Mouse (Mus musculus): ENCODE results near the gene Abhd17c. TPM values are rescaled to one million over a fixed set of nuclear protein-coding genes. Genes with fewer than 3 reads are reported as not detected.
"Not testable (repeated sequence)": the region's sequence is repeated elsewhere in the genome, so short reads cannot be mapped to it uniquely, and the experiment has no call there.

Abhd17c gene
- total RNA-seq (2021): 10 to 100 TPM; 45.0 to 53.9 TPM
- long read RNA-seq, experiment 1, transcript Abhd17c-201 (3 exons, 2,238 nt): major isoform, 73 of 76 reads
- long read RNA-seq, experiment 1, partial matches to known transcripts: 0 of 76 reads
- long read RNA-seq, experiment 1, other reads (novel, unspliced or antisense): 3 of 76 reads
- long read RNA-seq, experiment 2, transcript Abhd17c-201 (3 exons, 2,238 nt): major isoform, 137 of 151 reads
- long read RNA-seq, experiment 2, partial matches to known transcripts: 8 of 151 reads
- long read RNA-seq, experiment 2, other reads (novel, unspliced or antisense): 4 of 151 reads

GRCm38 (mm10) chr7:84151001-84151959 lies at the start of gene Abhd17c:
Gene Abhd17c, minus strand, starts transcription at chr7:84151893.
- DNase-seq (ENCODE audit: low spot score in 2 of 2): peak; percentile 24 to 31

DNA sequence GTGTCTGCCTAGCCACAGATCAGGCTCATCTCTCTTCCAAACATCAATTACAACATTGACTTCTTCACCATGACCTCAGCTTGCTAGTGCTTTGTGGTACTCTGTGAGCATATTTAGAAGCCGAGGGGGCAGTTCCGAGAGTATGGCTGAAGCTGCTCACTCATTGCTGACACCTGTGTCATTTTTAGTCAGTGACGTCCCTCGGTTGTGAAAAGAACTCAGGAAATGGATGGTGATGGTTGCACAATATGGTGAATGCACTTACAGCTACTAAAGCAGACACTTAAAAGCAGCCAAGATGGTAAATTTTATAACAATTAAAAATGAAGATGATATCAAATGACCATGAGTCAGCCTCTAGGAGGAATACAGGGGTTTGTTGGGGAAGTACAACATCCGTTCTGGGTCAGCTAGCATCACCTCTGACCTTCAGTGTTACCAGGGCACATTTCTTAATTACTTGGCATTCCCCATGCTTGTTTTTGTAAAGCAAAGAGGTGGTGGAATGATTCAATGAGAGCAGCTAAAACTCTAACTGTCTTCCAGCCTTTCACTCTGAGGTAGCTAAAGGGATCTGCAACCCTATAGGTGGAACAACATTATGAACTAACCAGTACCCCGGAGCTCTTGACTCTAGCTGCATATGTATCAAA lies 45.6 kb upstream of the Abhd17c start:
- no peak for DNase-seq (ENCODE audit: low spot score in 2 of 2)

DNA sequence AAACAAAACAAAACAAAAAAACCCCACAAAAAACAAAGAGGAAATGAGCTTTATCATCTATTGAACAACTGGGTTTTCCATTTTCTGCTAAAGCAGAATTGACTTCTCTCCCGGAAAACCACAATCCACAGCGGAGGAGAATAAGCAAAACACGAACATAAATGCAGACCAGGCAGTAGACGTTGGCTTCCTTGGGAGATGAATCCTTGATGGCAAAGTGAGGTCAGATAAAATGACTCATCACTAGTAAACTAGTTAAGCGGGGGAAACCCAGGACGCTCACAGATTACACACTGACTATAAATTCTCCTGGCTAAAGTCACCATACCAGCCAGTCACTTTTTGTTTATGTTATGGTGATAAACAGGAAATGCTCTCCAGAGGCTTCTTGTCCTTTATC lies 44.5 kb upstream of the Abhd17c start:
- DNase-seq (ENCODE audit: low spot score in 2 of 2): no peak

DNA sequence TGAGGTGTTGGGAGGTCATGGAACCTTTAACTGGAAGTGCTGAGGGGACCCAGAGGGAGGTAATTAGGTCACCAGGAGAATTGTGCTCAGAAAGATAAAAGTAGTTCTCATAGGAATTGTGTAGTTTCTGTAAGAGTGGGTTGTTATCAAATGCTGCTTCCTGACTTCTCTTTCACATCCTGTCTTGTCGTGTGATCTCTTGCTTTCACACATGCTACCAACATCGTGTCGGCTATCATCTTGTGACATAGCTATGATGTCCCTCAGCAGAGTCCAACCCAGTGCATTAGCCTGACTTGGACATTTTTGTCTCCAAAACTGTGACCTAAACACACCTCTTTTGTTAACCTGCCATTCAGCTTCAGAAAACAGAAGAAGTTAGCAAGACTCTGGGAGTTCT lies 40.6 kb upstream of the Abhd17c start:
- no peak for DNase-seq (ENCODE audit: low spot score in 2 of 2)

DNA sequence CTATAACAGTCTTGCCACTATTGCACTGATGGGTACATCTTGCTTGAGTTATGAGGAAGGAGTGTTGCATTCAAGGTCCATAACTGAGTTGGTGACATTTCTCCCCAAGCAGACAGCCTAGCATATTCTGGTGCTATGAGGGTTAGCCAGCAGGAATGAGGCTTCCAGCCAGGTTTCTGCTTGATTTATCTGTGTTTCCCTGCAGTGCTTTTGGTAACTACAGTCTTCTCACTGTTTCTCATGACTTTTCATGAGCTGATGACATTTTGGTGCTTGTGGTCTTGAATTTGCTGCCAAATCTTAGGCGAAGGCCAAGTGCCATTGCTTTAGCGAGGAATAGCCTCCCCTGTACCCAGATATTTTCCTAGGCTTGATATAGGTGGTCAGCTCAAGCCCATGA lies 39.8 kb upstream of the Abhd17c start:
- DNase-seq (ENCODE audit: low spot score in 2 of 2): no peak

DNA sequence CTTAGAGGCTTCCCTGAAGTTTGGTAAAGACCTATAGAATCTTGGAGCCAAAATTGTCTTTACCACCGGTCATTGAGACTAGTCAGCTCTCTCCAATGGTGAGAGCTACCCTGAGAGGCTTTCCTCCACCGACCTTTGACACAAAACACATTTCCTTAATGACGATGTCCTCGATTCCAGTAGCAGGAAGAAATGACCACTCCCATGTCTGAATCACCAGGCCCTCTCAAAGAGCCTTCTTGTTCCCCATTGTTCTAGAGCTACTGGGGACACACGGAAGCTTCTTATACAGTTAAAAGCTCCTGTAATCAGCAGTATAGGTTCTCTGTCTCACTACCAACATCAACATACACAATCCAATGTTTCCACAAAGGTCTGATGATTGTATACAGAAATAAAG lies 36.5 kb upstream of the Abhd17c start:
- DNase-seq (ENCODE audit: low spot score in 2 of 2): no peak

DNA sequence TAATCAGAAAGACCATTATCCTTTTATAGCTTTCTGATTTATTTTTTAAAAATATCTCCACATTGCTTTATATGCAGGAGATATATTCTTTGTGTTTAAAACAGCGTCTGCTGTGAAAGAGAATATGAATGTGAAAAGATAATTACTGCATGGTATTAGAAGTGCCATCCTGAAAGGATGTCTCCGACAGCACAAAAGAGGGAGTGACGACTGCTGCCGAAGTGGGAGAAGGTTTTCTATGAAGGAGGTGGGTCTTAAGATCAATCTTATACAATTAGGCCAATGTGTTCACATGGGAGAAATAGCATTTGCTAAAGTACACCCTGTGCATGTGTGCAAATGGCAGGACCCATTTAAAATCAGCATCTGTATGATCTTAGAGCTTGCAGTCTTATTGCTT lies 33.5 kb upstream of the Abhd17c start:
- DNase-seq (ENCODE audit: low spot score in 2 of 2): no peak

- no peak for DNase-seq (ENCODE audit: low spot score in 2 of 2)
Measured at GRCm38 (mm10) chr7:84184703-84185102, 33.0 kb upstream of the Abhd17c start.

DNA sequence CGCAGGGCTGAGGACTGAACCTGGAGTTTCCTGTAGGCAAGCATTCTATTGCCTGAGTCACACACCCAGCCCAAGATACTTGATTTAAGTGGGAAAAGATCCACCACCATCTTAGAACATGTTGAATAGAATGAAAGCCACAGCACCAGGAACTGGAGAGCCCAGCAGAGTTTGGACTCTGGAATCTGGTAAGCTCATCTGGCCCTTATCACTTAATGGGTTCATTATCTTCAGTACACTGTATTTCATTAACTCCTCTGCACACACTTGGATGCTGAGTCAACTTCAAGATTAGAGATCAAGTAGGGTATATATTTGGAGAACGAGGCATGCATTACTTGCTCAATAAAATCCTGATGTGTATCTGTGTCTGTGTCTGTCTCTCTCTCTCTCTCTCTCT lies 27.1 kb upstream of the Abhd17c start:
- not testable (repeated sequence) for DNase-seq (ENCODE audit: low spot score in 2 of 2)

DNA sequence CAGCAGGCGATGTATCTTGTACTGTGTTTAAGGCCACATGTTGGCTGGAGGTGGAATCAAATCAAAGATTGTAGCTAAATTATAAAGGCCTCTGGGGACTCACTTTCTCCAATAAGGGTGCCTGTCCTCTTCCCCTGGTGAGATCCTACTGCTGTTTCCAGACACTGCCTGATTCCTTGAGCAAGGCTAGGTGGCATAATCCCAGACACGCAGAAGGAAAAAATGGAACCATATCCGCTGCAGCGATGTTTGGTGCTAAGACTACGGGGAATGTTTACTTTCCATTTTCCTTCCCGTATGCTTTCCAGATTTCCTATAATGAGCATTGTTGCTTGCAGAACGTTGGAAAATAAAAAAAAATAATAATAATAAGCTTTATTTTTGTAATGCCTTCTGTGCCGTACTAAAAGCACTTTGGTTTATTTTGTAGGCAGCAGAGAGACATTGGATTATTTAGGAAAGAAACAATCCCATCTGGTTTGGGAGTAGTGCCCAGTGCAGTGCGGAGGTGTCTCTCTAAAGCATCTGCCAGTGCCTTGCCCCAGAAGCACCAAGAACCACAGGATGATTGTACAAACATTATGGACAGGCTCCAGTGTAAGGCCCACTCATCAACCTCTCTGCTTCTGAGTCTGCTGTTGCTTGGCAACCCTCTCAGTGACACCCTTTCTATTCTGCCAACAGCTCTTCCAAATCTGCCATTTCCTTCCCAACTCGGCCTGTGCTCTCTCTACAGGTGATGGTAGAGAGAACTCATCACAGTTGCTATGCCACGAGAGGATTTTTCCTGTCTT lies 23.2 kb upstream of the Abhd17c start:
- DNase-seq (ENCODE audit: low spot score in 2 of 2): no peak

DNA sequence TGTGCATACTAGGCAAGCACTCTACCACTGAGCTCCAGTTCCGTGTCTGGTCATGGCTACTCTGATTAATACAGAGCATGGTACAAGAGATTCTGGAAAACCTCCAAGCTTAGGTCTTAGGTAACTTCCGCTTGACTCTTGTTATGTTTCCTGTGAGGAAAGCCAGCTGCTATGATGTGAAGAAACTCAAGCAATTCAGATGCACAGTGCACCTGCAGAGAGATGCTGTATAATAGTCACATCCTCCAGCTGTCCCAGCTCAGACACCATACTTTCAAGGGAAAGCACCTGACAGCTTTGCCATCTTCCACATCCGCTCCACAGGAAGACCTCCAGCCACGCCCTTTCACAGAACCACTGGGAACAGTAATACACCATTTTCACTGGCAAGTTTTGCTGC lies 21.7 kb upstream of the Abhd17c start:
- DNase-seq (ENCODE audit: low spot score in 2 of 2): no peak

DNA sequence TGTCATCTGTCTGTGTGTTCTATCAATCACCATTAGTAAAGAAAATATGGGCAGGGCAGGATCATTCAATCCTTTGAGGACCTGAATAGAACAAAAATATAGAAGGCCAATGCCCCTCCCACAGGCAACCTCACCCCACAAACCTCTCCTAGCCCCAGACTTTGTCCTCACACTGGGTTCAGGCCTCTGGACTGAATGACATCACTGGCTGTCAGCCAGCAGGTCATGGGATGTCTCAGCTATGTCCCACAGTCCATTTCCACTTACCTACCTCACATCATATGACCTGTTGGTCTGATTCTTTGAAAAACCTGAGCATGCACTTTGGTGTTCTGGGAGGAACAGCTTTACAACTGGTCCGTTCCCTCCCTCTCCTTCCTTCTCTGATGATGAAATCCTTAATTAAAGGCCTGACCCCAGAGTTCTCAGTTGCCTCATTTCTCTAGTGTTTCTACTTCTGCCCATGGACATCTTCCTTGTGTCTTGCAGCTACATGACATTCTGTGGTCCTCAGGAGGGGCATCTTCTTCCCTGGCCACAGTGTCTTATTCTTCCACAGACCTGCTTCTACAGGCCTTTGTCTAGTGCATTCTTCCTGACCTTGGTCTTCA lies 19.6 kb upstream of the Abhd17c start:
- no peak for DNase-seq (ENCODE audit: low spot score in 2 of 2)

DNA sequence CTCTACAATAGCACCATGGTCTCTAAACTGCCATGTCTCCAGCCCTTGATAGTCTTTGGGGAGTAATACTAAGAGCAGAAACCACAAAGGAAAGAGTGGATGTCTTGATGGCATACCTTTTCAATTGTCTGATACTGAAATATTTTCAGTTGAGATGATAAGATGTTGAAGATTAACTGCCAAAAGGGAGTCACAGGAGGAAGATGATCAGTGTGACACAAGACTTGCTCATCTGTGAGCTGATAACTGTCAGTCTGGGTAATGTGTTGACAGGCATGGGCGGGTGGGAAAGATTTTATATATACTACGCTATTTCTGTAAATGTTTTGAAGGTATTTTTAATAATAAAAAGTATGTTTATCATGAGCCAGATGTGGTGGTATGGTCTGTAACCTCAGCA lies 16.7 kb upstream of the Abhd17c start:
- DNase-seq (ENCODE audit: low spot score in 2 of 2): no peak

DNA sequence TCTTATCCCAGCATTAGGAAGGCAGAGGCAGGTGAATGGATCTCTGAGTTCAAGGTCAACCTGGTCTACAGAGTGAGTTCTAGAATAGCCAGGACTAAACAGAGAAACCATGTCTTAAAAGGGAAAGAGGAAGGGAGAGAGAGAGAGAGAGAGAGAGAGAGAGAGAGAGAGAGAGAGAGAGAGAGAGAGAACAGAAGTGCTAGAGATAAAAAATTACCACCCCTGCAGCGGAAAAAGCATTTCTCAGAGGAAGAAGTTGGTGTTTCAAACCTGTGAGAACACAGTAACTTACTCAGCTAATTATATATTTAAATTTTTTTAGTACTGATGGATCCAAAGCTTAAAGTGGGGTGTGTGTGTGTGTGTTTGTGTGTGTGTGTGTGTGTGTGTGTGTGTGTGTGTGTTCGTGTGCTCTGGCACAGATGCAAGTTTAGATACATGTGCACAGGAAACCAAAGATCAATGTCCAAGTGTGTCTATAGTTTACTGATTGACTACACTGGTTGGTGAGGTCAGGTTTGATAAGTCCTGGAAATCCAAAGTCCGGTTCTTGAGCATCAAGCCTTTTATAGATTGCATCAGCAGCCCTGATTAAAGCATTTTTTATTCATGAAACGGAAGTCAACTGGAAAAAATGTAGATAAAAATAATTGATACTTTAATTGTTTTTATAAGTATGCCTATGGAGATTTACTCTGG lies 15.2 kb upstream of the Abhd17c start:
- DNase-seq (ENCODE audit: low spot score in 2 of 2): no peak

DNA sequence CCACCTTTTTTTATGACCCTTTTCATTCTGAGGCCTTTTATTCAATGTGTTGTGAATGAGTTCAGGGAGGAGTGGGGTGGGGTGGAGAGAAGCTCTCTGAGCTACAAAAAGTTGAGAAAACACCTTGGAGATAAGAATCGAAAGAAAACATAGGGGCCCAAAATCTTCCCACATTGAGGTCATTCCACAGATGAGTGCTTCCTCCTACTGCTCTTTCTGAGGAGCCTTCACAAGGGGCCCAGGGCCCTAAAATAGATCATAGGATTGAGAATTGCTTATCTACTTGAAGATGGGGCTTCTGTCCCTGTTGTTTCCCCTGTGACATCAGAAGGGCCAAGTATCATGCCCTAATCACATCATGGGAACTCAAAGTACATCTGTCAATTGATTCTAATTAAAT lies 14.3 kb upstream of the Abhd17c start:
- DNase-seq (ENCODE audit: low spot score in 2 of 2): no peak

- DNase-seq (ENCODE audit: low spot score in 2 of 2): no peak
Measured at GRCm38 (mm10) chr7:84165288-84165687, 13.6 kb upstream of the Abhd17c start.

- no peak for DNase-seq (ENCODE audit: low spot score in 2 of 2)
Measured at GRCm38 (mm10) chr7:84164880-84165279, 13.2 kb upstream of the Abhd17c start.

DNA sequence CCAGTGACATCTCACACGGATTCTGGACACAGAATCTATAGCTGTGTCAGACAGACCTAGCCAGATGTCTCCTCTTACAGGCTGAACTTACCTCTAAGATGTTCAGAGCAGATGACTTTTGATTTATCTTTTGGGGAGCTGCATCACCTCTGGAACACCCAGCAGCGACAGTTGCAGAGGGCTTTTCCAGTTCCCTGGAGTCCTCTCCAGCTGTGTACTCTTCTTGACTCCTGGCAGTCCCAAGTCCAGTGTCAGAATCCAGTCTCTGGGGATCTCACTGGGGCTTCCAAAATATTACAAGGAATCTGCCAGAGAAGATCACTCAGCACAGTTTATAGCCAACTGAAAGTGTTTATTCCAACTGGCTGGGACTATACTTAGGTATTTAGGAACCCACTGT lies 12.7 kb upstream of the Abhd17c start:
- no peak for DNase-seq (ENCODE audit: low spot score in 2 of 2)

GRCm38 (mm10) chr7:84163585-84163984 lies 11.9 kb upstream of the Abhd17c start:
- no peak for DNase-seq (ENCODE audit: low spot score in 2 of 2)

DNA sequence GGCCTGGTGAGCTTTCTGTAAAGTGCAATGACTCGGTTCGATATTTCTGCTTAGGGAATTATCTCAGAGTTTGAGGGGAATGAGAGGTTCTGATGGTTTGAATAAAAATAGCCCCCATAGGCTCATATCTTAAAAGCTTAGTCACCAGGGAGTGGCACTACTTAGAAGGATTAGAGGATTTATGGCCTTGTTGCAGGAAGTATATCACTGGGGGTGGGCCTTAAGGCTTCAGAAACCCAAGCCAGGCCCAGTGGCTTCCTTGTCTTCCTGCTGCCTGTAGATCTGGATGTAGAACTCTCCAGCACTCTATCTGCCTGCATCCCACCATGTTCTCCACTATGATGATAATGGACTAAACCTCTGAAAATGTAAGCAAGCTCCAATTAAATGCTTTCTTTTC lies 7.7 kb upstream of the Abhd17c start:
- DNase-seq (ENCODE audit: low spot score in 2 of 2): no peak

Data from adrenal gland, postnatal 4 days (tissue).